Mouse (Mus musculus) thymus, postnatal 25 days (tissue): ENCODE results near the gene Bcl3.

Experiments used
- DNase-seq: peaks from one replicate; pipeline ENCODE4 v3.0.0; 2022

The Bcl3 gene

DNA sequence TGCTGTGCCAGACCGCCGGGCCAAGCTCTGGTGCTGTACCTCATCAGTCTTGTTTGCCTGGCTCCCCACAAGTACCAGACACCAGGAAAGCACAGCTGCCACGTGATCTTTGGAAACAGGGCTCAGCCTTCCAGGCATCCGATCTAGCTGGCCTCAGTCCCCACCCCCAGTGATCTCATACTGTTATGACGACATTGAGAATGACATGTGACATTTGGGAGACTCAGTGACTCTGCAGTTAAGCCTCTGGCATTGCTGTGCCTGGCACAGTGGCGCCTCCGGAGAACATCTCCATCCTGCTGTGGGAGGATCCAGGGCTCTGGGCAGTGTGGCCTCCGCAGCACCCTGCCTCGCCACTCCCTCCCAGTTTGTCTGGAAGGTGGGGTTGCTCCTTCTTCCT lies 9.3 kb upstream of the Bcl3 start:
- no peak for DNase-seq

DNA sequence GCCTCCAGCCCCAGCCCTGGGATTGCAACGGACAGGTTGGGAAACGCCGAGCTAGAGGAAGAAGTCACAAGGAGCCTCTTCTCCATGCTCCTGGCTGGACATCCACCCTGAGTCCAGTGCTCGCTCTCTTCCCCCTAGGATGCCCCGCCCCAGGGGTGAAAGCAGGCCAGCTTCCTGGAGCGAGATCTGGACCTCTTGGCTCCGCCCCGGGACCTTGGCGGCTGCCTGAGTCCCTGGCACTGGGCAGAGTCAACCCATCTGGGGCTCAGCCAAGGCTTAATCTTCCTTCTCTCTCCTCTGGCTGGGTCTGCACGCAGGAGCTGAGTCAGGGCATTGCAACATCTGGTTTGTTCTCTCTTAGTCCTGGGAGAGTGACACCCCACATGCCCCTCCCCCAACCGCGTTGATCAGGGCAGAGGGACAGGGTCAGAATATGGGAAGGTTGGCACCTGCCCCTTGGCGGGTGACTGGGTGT lies 8.1 kb upstream of the Bcl3 start:
- no peak for DNase-seq

DNA sequence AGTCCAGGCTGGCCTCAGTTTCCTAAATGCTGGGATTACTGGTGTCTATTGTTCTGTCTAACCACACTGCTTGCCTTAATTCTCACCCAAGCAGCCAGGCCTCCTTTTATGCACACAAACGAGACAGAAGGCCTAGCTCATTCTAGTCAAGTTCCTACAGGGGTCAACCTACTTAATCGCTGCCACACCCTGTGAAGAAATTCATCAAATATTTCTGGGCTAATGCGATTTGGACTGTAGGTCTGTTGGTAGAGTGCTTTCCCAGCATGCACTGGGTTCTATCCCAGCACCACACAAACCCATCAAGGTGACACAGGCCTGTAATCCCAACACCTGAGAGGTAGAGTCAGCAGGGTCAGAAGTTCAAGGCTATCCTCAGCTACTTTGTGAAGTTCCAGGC lies 7.1 kb upstream of the Bcl3 start:
- no peak for DNase-seq

DNA sequence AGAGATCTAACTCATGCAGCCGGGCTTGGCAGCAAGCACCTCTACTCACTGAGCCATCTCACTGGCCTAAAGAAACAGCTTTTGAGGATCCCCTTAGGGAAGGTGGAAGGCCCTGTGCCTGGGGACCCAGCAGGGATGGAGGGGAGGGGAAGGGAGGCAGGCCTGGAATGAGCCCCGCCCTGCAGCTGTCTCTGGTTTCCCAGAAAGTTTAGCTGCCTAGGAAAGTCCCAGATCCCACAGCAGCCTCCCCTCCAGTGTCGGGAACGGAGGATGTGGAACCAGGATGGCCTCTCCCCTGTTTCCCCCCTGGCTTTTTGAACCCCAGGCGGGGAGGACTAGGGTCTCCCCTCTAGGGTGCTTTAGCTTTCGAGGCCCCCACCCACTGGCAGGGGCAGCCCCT lies 4.2 kb upstream of the Bcl3 start:
- no peak for DNase-seq

DNA sequence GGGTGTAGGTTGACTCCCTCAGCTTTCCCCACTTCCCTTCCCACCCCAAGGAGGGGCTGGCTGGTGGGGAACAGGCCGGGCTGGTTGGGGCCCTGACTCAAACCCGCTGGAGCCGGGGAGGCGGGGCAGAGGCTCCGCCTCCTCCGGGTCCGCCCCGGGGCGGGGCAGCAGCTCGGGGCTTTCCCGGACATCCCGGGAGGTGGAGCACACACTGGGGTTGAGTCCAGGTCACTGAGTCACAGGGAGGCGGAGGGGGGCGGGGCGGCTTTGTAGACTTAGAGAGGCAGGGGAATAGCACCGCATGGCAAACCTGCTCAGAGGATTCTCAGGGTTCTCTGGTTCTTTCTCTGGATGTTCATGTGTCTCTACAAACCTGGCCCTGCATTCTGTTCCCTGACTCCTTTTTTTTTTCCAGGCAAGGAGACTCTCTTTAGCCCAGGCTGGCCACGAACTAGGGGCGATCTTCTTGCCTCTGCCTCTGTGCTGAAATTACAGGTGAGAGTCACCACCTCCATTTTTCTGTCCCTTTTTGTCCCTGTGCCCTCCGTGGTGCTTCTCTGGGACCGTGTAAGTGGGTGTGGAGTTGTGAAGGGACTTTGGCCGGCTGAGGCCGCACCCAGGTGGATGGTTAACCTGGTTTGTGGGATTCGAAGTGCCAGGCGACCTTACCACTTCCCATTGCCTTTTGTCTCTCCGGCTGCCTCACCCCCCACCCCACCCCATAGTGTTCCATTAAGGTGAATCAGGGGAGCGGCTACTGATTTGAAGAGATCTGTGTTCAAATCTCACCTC lies 1.8 kb upstream of the Bcl3 start:
- DNase-seq: peak; percentile 70

DNA sequence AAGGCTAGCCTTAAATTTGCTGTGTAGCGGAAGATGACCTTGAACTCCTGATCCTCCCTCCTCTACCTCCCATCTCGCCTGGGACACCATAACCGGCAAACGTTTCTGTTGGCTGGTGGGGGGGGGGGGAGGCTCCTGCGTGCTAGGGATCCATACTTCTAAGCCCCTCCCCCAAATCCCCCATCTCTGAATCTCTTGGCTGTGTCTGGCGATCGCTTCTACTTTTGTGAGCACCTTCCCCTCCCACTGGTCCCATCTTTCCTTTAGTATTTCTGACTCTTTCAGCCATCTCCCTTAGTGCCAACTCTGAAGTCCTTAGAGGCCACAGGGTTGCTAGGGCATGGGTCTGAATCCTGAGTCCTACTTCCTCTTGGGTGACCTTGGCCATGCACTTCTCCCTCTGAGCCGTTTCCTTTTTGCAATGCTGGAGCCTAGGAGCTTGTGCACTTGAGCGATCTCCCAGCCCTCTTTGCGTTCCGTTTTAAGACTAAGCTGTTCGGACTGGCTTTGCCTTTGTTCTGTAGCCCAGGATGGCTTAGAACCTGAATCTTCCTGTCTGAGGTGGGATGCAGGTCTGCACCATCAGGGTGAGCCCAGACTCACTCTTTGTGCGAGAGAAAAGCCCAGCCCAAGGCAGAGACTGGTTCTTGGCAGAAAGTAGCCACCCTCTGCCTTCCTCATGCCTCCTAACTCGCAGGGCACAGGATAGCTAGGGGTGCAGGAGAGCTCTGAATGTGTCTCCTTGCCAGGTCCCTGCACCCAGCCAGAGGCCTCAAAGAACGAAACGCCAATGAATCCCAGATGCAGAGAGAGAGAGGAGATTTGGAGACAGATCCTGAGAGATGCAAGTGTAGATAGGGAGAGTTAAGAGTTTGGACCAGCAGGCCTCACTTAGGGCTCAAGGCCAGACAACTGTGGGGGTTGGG lies 949 bp upstream of the Bcl3 start:
- DNase-seq: no peak

DNA sequence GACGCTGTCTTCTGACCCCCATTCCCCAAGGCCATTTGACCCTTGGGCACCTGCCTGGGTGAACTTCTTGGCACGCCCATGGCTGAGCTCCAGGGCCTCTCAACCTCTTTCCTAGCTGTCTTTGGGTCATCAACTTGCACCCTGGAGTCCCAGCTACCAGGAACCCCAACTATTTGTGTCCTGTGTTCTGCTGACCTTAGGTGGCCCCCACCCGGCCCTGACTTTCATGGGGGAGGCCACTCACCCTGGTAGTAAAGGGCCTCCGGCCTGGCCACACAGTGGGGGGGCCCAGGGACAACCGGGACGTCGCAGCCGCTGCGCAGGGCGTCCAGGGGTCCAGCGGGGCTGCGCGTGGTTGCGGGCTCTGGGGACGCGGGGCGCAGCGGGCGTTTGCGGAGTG lies 377 bp downstream of the Bcl3 start:
- DNase-seq: no peak

DNA sequence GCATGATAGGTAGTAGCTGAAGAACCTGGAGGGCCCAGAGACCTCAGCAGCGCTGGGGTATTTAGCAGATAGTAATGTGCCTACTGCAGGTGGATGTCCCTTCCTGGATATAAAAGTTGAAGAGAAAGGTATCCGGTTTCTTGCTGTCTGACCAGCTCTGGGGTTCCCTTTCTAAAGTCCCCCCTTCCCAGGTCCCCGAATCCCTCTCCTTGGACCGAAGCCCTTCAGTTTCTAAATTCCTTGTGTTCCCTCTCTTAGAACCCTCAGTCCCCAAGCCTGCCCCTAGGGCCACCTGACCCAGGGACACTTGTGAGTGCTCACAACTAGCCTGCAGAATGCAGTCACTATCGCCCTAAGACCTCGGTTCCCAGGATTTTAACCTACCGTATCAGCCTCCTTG lies 937 bp downstream of the Bcl3 start:
- DNase-seq: no peak

DNA sequence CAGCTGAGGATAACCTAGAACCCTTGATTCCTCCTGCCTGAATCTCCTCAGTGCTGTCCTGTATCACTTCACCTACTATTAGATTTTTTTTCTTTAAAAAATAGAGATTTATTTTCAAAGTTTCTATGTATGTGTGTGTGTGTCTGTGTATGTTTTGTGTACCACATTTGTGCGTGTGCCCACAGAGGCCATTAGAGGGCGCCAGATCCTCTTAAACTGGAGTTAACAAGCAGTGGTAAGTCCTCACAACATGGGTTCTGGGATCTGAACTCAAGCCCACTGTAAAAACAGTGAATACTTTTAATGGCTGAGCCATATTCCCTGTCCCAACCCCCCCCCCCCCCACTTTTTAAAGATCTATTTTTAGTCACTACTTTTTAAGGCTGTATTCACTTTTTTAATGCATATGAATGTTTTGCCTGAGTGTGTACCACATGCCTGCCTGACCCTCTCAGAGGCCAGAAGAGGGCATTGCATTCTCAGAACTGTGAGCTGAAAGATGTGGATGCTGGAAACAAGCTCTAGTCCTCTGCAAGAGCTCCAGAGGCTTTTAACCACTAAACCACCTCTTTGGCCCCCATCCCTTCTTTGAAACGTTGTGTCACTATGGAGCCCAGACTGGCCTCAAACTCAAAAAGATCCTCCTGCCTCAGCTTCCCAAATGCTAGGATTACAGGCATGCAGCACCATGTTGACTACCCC lies 2.1 kb downstream of the Bcl3 start:
- DNase-seq: no peak

DNA sequence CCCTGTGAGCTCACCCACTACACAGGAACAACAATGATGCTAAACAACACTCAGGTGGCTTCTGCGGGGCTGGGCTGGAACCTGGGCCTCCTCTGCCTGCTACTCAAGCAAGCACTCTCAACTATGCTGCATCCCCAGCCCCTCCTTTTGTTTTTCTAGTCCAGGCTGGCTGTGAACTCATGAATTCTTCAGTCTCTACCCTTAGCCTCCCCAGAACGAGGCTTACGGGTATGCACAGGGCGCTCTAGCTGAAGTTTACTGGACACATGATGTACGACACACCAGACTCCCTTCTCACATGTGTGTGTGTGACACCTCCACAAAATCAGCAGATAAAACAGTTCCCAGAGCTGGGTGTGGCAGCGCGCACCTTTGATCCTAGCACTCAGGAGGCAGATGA lies 3.7 kb downstream of the Bcl3 start:
- DNase-seq: no peak

DNA sequence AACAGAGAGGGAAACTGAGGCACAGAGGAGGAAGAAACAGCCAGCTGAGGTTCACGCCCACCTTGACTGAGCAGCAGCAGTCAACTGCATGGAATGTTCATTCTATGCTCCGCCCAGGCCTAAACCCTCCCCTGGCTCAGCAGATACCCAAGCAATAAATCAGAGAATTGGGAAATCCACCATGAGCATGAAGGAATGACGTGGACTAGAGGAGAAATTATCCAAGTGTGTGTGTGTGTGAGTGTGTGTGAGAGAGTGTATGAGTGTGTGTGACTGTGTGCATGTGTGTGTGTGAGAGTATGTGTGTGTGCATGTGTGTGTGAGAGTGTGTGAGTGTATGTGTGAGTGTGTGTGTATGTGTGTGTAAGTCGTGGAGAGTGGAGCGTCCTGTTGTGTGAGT lies 4.1 kb downstream of the Bcl3 start:
- no peak for DNase-seq

DNA sequence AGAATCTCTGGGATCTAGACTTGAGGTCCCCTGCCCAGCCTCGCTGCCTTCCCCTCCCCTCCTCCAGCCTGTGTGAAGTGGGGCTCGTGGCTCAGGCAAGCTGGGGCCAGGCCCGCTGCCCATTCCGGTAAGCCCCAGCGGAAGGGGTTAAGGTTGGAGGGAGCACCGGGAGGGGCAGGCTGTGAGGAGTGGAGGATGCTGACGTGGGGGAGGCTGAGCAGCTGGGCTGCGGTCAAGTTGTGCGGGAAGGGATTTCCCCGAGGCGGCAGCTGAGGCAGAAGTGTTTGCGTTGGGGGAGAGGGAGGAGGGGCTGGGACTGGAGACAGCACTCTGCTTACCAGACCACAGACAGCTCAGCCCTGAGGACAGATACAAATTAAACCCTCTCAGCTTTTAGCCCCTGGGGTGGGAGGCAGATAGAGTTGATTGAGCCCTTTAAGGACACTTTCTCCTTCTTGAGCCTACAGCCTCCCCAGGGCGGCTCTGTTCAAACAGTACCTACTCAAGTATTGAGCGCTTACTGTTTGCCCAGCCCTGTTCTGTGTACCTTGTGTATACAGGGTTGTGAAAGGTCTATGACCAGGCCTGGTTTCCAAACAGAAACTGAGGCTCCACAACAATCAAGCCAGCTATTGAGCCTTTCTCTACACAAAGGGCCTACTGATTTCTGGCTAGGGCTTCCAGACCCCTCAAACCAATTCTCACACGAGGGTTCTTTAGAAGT lies 5.0 kb downstream of the Bcl3 start:
- DNase-seq: peak; percentile 85

DNA sequence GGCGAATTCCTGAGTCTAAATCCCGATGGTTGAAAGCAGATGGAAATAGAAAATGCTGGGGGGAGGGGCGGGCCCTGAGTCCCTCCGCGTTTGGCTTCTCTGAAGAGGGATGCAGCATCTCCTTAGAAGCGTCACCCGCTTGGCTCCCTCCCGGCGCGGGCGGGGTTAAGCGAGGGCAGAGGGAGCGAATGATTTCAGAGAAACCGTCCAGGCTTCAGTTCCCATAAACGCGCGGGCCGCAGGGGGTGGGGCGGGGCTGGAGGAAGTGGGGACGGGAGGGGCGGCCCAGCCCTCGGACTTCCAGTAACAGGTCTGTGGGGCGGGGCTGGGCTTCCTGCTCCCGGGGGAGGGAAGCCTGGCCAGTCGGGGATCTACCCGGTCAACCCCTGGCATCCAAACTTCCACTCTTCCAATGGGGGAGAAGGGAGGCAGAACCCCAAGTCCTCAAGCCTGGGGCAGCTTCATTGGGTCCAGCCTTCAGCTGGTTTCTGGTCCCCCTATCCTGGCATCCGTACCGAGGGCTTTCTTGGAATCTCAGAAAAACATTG lies 6.3 kb downstream of the Bcl3 start:
- peak; percentile 73 for DNase-seq

DNA sequence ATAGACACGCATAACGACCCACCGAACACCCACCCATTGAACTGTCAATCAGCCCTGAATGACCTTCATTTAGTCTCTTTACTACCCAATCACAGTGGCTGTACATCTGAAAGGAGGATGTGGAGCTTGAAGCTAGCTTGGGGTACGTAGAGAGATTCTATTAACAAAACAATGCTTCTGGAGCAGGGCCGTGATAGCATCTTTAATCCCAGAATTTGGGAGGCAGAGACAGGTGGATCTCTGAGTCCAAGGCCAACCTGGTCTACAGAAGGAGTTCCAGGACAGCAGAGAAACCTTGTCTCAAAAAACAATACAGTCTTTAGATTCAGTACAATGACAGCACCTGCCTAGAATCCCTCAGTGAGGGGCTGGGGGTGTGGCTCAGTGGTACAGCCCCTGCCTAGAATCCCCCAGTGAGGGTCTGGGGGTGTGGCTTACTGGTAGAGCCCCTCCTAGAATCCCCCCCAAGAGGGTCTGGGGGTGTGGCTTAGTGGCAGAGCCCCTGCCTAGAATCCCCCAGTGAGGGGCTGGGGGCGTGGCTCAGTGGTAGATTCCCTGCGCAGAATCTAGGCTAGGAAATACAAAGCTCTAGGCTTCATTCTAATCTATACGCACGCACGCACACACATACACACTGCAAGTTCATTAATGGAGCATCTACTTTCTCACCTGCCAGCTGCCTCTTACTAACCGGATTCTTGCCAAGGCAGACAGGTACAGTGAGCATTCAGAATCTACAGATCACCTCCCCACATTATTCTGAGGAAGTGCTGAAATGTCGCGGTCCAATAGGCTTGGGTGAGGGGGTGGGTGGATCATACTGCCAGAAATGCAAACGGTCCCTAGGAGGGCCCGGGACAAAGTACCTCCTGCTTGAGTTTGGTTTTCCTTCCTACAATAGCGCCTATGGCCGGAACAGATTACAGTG lies 7.0 kb downstream of the Bcl3 start:
- no peak for DNase-seq

DNA sequence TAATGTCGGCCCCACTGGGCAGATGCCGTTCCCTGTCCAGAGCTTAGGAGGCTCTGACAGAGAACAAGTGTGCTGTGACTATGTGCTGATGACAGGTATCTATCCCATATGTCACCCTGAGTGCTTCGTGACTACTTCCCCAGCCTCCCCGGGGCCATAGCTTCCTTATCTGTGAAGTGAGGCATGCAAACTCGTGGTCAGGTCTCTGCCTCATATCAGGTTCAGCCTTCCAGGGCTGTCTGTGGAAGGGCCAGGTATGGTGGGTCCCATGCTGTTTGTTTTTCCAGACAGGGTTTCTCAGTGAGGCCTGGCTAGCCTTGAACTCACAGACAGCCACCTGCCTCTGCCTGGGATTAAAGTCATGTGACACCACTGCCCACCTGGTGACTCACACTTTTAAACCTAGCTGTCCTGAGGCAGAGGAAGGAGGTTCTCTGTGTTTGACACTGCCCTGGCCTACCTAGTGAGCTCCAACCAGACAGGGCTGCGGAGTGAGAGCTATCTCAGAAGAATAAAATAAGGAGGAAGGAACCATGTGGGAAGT lies 8.9 kb downstream of the Bcl3 start:
- DNase-seq: no peak

DNA sequence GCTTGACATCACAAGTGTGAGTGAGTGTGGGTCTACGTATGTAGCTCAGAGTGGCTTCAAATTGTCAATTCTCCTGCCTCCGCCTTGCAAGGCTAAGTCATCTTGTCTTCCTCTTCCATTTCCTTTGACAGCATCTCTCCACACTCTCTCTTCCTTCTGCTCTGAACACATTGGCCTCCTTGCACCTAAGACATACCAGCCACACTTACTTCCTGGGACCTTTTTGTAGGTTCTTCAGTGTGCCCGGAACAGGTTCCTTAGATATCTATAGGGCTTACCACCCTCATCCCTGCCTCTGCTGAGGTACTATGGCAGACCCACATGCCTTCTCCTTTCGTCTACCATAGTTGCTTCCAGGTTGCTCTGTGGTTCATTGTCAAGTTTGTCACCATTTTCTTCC lies 9.4 kb downstream of the Bcl3 start:
- DNase-seq: no peak

DNA sequence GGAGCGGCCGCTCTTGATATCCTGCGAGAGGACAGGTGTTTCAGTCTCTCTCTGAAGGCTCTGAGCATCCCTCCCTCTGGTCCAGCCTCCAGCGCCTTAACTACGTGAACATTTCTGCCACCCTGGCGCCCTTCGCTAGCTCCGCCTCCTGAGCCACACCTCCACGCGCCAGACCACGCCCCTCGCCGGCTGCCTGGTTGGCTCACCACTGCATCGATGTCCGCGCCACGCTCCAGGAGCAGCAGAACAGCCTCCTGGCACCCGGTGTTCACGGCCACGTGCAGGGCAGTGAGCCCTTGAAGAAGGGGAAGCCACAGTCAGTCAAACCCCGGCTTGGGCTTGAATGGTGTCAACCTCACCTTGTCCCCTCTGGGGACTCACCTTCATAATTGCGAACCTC lies 11.5 kb downstream of the Bcl3 start:
- DNase-seq: no peak

DNA sequence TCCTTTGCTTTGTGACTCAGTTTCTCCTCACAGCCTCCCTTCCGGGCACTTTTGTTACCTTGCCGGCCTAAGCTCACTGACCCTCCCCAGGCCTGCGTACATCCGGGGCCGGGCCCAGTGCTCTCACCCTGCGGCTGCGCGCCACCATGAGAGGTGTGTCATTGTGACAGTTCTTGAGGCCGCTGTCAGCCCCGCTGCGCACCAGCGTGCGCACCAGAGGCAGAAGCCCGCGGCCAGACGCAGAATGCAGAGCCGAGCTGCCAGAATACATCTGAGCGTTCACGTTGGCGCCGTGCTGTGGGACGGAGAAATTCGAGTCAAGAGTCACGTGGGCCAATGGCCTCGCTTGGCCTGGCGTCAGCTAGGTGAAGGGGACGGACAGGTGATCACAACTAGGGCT lies 13.2 kb downstream of the Bcl3 start:
- DNase-seq: no peak

DNA sequence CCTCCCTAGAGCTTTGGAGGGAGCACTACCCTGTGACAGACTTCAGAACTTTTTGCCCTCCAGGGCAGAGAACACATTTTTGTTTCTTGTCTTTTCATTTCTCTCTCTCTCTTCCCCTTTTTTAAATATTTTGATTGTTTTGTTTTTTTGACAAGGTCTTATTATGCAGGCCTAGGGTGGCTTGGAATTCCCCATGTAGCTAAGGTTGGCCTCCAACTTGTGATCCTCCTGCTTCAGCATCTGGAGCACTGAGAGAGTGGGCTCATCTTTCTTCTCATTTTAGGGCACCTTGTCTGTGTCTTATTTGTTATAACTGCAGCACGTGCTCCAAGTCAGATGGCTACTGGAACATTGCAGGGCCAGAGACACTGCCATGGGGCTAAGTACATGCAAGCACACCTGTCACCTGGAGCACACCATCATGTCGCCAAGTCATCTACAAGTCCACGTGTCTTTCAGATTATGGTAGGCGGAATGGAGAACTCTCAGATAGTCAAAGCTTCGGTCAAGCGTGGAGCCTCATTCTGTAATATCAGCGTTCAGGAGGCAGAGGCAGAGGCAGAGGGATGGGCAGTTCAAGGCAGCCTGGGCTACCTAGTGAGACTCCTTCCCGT lies 16.1 kb downstream of the Bcl3 start:
- DNase-seq: no peak

DNA sequence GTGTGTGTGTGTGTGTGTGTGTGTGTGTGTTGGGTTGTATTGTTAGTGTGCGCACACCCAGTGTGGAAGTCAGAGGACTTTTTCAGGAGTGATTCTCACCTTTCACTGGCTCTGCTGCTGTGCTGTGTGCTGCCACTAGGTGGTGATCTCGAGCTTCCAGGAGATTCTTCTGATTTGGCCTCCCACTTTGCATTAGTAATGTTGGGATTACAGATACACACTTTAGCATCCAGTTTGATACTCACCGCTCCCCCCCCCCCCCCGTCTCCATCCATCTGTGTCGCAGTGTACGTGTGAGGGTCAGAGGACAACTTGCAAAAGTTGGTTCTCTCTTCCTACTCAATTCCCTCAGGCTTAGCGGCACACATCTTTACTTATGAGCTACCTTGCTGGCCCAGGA lies 19.6 kb downstream of the Bcl3 start:
- DNase-seq: peak; percentile 79

DNA sequence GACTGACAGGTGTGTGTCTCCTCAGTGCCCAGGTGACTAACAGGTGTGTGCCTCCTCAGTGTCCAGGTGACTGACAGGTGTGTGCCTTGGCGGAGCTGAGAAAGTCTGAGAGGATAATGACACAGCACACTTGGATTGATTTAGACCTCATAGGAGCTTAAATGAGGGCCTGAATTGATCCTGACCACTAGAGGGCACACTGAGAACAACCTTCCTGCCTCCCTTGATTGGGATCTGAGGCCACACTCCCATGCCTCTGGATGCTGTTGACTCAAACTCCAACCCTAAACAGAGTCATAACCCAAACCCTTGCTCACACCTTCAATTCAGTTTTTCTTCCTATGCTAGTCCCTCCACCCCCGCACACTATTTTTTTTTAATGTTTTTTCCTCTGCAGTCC lies 21.8 kb downstream of the Bcl3 start:
- DNase-seq: peak; percentile 41
